Mouse (Mus musculus) erythroid progenitor cell, adult 5-6 weeks (primary cell): ENCODE data around the gene Dnm3. TPM values are rescaled to one million over a fixed set of nuclear protein-coding genes. Genes with fewer than 3 reads are reported as not detected.

Source experiments
- ATAC-seq: replicated peaks from 2 replicates; pipeline ENCODE4 v1.8.0; 2016; ENCODE audit warnings: moderate number of reproducible peaks, mild to moderate bottlenecking, moderate TSS enrichment, inconsistent platforms; ENCODE audit not compliant: poor library complexity, low FRiP score, severe bottlenecking
- total RNA-seq, 2 experiments: library from RNA; stranded (forward) in 1 of 2; stranded (reverse) in 1 of 2; fragments of 150-400 nt in 1 of 2; fragments of 186-747, 209-891 nt in 1 of 2; gene quantifications; 2 replicates each; pipeline versions ENCODE4 v1.2.3 to v1.2.4; 2015 to 2017; ENCODE audit warnings: low replicate concordance in 2 of 2

Gene Dnm3
- total RNA-seq, 2 experiments from 2014 or later = not detected

DNA sequence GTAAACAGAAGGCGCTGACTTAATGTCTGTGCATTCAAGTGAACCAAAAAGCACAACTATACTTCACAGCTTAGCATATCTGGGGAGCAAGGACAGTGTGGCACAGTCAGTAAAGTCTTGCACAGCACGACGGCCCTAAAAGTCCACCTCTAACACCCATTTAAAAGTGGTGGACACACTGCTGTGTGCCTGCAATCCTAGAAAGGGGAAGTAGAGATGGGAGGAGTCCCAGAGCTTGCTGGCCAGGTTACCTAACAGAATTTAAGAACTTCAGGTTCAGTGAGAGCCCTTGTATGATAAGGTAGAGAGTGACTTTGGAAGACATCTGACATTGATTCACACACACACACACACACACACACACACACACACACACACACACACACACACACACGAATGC, 426.1 kb downstream of the Dnm3 start:
- no peak for ATAC-seq

DNA sequence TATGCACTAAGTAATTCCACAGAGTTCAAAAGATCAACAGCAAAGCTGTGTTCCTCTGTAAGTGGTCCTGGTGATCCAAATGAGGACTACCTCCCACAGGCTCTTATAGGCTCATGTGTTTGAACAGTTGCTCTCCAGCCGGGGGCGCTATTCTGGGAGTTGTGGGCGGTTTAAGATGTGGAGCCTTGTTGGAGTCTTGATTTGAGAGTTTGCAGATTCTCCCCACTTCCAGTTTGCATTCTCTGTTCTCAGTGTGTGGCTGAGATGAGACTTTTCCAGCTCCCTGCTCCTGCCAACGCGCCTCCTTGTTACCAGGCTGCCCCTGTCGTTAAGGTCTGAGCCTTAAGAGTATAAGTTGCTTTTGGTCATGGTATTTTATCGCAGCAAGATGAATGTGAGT, 430.2 kb downstream of the Dnm3 start:
- no peak for ATAC-seq

DNA sequence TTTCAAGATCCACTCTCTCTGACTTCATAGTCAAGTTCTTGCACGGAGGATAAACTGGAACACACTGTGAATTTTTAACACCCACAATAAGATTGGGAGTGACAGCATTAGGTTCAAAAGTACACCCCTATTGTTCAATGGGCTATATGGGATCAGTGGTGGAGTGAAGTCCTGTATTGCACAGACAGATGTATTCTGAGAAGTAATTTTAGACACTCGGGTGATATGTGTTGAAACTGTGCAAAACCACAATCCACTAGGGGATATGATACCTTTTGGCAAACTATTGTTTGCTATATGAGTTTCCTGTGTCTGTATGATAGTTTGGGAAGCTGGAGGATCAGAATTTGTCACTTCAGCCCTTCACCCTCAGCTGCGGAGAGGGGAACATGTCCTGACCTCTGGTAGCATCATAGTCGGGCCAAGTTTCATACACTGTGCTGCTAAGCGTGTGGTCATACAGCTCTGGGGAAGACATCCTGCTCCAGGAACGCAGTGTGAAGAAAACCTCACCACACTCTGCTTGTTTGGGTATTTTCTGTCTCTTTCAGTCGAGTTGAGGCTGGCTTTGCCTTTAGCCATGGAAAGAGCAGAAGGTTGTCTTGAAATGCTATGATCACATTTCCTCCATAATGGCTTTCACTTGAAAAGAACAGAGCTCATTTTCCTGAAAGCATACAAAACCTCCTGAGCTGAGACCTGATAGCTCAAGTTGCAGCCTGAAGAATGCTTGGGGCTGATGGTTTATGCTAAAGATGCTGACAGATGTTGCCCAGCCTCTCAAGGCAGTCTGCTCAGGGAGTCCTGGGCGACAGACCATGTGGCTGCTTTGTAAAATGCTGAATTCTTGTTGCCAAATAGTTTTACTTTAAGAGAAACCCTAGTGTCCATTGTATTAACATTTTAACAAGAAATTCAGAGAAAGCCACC, 433.8 kb downstream of the Dnm3 start:
- no peak for ATAC-seq

DNA sequence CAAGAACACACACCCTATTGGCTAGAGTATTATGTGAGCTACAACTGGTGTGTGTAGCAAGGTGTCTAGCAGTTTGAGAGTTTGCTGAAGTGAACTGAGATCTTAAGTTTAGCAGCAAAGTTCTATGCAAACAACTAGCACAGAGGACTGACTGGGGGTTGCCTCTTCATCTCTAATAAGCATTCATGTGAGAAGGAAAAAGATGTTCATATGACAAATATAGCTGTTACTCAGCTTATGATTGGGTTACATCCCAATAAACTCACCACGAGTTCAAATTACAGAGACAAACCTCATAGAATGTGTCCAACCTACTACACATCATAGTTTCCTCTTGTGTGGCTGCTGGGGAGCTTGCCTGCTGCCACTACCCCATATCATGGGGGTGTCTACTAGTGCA, 434.6 kb downstream of the Dnm3 start:
- no peak for ATAC-seq

DNA sequence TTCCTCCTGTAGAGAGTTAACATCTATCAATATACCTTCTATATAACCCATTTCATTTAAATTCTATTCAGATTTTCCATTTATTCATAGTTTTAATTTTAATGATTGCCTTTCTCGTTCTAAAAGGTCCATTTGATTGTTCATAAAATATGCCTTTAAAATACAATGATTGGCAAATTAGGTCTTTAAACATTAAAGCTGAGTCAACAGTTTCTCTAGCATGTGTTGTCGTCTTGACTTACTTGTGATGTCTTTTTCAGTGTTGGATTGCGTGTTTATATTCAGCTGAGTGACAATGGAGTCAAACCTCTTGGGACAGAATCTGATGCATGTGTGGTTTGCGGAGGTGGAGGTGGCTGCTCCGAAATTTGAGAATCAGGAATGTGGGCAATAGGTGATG, 435.4 kb downstream of the Dnm3 start:
- ATAC-seq = no peak

DNA sequence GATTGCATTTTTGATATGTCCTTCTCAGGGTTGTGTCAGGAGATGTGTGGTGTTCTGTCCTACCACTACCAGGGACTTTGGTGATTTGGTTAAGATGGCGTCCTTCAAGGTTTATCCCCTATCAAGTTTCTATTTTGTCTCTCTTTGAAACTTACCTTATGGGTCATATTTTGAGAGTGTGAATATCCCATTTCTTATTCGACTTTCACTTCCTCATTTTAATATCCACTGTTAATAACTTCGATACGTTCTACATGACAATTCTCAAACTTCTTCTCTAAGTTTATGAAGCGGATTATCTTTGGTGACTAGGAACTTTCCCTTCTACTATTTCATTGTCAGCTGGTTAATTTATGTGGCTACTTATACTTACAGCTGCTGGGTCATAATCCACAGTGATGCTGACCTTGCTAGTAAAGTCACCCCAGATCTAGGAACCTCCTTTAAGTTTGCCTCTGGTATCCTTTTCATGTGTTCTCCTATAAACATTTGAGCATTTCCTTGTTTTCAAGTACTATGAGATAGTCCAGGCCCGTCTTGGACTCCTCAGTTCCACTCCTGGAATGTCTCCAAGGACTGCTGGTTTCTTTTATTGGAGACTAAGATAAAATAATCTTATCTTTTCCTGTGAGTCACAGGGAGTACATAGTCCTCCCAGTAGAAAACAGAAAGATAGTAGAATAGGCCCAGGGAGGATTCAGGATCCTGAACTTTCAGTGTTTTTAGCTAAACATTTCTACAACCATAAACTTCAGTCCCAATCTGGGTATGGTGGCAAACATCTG, 437.2 kb downstream of the Dnm3 start:
- ATAC-seq = no peak

DNA sequence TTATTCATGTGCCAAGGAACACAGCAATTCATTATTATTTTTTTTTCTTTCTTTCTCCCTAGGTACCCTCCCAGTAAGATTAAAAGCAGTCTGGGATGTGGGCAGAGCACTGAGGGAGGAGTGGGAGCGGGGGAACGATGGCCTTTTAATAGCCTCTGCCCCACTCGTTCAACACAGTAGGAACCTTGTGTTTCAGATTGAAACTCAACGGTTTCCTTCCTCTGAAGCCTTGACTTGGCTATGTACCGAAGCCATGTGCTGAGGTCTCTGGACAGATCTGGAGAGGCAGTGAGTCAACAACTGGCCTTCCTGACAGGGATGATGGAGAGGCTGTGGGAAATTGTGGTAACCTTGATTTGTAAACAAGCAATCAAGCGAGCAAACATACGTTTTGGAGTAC, 438.0 kb downstream of the Dnm3 start:
- ATAC-seq = no peak

DNA sequence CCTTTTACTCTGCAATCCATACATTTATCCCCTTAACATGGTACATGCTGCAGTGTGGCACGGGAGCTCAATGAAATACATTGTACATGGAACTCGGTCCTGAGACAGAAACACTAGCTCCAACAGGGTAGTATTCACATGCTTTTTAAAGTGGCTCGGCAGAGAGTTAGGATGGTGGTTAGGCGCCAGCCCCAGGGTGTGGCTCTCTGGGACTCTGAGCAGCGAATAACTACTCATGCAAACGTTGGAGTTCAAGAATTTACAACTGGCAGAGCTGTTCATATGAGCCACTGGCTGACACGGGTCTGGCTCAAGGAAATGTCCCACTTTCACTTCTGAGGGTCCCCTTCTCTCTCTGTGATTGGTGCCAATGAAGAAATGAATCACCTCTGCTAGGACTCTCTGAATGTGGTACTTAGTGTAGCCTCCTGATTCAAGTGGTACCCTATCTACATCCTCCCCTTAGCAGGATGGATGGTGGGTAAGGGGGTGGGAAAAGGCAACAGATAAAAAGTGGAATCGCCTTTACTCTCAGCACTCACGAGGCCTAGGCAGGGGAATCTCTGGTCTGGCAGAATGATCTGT, 438.7 kb downstream of the Dnm3 start:
- ATAC-seq = 0 out of 2 replicates have a peak, but pooled peaks have one; percentile 25

DNA sequence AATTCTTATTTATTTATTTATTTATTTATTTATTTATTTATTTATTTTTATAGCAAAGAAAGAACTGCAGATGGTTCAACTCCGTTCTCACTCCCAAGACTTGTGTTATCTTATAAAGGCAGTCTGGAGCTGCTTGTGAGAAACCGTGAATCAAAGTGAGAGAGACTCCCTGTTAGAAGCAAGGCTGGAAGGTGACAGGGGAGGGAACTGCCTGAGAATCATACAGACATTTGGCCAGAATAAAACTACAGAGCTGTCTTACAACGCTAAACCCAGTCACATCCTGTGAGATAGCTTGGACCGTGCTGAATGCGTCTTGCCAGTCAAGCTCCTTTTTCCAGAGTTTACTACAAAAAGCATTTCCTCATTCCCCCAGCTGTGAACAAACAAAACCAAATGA, 439.4 kb downstream of the Dnm3 start:
- no peak for ATAC-seq

DNA sequence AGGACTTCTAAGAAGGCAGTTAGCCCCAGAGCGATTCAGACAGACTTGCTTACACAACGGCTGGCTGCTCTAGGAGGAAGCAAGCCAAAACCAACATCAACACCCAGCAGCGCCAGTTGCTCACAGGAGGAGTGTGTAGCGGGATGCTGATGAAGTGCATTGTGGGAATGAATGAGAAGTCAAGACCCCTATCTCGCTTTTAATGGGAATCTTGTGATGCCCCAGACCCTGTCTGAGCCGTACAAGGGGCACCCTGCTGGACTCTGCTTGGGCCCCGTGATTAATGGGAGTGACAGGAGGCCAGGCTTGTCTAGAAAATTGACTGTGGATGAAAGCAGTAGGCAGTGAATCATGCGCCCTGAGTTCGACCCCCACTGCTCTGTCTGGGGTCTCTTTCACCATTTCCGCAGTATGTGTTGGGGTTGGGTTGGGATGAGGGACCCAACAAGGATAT, 439.8 kb downstream of the Dnm3 start:
- no peak for ATAC-seq

DNA sequence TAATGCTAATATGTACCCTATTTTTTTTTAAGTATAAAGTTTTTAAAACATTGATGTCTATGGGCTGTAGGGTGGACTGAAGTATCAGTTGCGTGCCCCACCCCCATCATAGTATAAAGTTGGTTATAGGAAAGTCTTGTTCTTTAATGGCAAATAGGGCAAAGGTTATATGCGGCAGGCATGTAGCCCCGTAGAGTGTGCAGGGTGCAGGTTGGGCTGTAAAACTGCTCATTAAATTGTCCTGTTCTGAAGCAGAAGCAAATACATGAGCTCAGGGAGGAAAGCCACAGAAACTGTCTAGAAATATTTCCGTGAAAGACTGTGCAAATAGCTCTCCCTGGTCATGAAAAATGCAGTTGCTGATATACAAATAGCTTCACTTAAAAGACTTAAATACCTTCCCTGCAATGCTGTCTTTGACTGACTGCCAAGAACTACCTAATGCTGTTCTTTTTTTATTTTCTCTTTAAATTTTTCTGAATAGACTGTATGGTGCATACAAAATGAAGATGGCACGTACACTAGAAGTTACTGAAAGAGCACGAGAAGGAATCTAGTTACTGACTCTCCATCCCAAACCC, 440.6 kb downstream of the Dnm3 start:
- ATAC-seq = no peak

DNA sequence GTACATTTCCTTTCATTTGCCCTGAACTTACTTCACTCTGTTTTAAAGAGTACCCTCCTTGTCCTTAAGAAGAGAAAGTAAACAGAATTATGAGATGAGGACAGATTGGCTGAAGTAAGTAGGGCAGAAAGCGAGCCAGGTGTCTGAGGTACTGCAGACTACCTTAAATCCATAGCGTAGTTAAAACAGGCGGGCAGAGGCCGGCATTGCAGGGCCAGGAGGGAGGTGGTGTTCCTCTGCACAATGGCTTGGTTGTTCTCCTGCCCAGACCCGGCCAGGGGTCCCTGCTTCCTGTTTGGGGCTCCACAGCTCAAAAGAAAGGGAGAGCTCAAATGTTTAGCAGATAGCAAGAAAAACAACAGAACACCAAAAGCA, 441.4 kb downstream of the Dnm3 start:
- ATAC-seq = no peak

DNA sequence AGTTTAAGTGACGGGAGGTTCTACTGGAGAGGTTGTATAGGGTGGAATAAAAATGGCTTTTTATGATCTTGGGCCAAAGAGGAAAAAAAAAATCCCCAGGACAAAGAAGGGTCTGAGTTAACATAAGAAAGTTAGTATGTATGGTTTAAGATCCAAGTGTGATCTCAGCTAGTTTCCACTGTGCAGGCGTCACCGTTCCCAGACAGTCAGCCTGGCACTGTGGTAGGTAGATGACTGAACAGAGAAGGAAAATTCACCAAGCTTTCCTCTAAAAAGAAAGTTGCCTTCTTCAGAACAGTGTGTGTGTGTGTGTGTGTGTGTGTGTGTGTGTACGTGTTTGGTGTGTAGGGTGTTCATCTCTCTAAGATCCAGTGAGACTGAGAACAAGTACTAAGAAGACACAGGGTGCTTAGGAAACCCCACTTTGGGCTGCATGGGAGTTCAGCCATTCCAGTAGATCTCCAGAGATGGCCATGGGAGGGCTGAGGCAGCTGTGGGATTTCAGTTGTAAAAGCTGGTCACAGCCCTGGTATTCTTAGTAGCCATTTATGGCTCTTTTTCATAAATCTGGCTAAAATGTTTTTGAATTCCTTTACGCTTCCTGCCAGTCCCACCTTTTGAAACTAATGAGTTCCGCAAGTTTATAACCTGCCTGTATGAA, 441.9 kb downstream of the Dnm3 start:
- ATAC-seq = no peak

DNA sequence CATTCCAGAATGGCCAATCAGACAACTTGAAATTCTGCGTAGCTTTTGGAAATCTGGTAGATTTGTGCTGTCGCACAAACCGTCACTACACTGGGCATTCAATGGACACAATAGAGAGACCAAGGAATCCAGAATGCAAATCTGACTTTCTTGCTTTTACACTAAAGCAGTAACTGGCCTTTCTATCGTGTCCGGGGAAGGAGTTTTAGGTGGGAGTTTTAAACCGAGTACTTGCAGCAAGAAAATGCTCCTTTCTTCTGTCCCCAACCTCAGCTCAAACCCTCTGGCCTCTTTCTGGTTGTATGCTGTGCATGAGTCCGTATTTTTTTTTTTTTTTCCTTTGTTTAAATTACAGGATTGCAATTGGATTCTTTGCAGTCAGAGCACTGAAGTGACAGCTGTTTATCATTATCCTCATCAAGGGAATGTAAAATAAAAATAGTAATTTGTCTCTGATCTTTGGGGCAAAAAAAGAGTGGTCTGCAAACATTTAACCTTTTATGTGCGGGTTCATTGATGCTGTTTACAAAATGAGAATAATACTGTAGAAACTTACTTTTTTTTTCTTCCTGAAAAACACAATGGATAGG, 454.1 kb downstream of the Dnm3 start:
- ATAC-seq = no peak

DNA sequence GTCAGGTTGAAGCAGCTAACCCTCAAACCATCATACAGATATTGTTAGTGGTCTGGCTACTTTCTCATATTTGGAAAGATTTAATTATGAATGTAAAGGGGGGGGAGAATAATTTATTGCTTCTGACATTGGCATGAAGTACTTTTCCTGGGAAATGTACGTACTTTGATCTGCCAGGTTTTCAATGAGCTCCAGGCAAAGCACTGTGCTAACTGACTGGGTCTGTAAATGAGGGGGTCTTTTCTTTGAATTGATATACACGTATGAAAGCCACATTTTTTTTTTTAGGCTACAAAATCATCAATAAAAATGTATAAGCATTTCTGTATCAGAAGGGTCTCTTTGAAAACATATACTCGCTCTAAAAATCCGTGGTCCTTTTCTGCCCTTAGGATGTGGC, 457.1 kb downstream of the Dnm3 start:
- no peak for ATAC-seq

DNA sequence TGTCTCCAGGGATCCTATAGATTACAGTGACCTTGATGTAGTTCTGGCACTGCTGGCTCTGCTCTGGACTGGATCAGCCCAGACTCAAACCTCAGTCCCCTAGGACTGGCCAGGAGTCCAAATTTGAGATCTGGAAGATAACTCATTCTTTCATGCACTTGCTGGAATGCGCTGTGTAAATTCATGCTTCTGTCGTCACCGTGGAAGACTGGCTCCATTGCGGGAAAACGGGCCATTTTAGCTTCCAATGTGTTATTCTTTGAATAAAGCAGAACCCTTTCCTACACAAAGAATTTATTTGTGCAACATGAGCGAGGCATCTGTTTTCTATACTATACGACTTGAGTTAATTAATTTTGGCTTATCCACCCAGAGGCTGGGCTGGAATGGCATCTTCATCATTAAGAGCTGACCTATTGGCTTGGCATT, 457.5 kb downstream of the Dnm3 start:
- no peak for ATAC-seq

DNA sequence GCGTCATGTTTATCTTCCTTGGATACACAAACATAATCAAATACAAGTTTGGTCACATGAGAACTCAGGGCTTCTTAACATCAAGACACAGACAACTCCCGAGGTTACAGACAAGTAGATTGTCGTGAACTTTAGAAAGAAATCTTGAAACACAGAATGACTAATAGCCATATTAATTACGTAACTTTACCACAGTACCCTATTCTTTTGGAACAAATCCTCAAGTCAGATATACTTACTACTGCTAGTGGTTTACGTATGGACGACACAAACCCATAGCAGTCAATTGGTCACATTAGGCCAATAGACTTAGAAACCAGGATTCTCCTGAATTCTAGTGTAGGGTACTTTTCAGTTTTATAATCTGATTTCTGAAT, 459.2 kb downstream of the Dnm3 start:
- no peak for ATAC-seq

DNA sequence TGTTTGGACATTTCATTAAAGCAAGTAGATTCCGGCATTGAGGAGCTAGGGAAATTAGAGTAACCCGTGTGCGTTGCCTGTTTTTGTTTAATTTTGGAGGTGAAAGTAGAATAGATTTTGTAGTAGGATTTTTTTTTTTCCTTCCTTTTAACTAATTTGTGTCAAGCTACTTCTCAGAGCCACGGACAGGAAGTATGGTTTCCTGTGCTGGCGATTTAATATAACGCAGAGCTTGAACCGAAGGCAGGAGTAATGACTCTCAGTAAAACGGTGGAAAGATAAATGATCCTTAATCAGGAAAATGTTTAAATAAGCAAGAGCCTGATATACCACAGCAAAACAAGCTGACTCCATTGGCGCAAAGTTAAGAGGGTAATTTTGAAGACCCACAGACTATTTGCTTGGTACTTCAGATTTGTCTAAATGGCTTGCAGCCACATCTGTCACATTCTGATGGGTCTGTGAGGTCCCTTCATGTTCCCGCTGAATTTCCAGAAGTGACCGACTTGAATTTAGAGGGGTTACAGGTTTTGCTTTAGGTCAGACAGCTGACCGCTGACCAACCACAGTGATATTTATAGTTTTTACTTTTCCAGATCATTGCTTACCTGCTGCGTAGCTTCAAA, 459.7 kb downstream of the Dnm3 start:
- ATAC-seq = no peak

DNA sequence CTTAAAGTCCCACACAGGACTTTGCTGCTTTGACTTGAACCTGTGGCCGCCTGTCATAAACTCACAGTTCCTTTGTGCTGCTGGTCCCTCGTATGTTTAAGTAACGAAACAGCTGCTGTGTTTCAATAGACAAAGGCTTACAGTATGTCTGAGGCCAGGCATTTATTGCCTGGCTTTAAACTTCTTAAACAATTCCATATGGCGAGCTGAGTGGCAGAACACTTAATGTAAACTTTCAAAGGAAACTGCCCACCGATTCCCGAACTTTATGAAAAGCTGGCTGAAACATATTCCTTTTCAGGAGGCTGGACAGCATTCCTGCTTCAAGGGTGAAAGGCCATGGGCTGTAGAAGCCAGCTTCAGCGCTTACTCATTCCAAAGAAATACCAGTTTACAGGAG, 460.9 kb downstream of the Dnm3 start:
- ATAC-seq = no peak
